Mouse (Mus musculus) CH12.LX (cell line): ENCODE measurements around the gene Phactr1. TPM values are rescaled to one million over a fixed set of nuclear protein-coding genes. Genes with fewer than 3 reads are reported as not detected.
A peak's percentile ranks its signal among the peaks of the same experiment; 100 is the strongest.

Source experiments
- DNase-seq: peaks from one replicate; pipeline ENCODE4 v3.0.0-alpha.2; 2013; ENCODE audit errors: extremely low read depth
- H3K27ac ChIP-seq: 2 replicates; pipeline ENCODE4 v1.5.1; 2012; ENCODE audit warnings: low read depth, mild to moderate bottlenecking, control low read depth, moderate library complexity; ENCODE audit not compliant: insufficient read depth
- H3K27me3 ChIP-seq: replicated peaks from 2 replicates; pipeline ENCODE3; 2012; ENCODE audit warnings: inconsistent platforms
- H3K36me3 ChIP-seq, 2 experiments: replicated peaks in 1 of 2; 2 replicates each; pipeline versions ENCODE3 to v1.6.1; 2012; ENCODE audit warnings: inconsistent platforms in 1 of 2, low read length in 1 of 2, mild to moderate bottlenecking in 1 of 2, mixed read lengths in 1 of 2, moderate library complexity in 1 of 2; ENCODE audit not compliant: control insufficient read depth in 1 of 2, insufficient read depth in 1 of 2
- H3K4me1 ChIP-seq, 2 experiments: 2 replicates each; pipeline ENCODE4 v1.6.1; 2012; ENCODE audit warnings: inconsistent platforms in 1 of 2, moderate library complexity in 1 of 2; ENCODE audit not compliant: insufficient read depth in 2 of 2, control insufficient read depth in 1 of 2
- H3K4me2 ChIP-seq: 2 replicates; pipeline ENCODE4 v1.6.1; 2012; ENCODE audit warnings: low read depth, mild to moderate bottlenecking, control low read depth; ENCODE audit not compliant: poor library complexity, insufficient read depth, severe bottlenecking
- H3K4me3 ChIP-seq, 3 experiments: fragments of 150-350 bp in 1 of 3; sonication (generic) in 1 of 3; replicated peaks in 1 of 3; 2 replicates each; pipeline versions ENCODE3 to v1.5.1; 2011 to 2012; ENCODE audit warnings: low read depth in 2 of 3, low read length in 2 of 3, mild to moderate bottlenecking in 2 of 3, moderate library complexity in 2 of 3, control low read depth in 1 of 3, improper control_type of control experiment in 1 of 3, inconsistent platforms in 1 of 3, mixed read lengths in 1 of 3; ENCODE audit not compliant: poor library complexity in 1 of 3
- H3K79me2 ChIP-seq: replicated peaks from 2 replicates; pipeline ENCODE4 v1.6.1; 2012; ENCODE audit warnings: mild to moderate bottlenecking, moderate library complexity; ENCODE audit not compliant: control insufficient read depth, poor library complexity, insufficient read depth, severe bottlenecking; ENCODE audit errors: extremely low read depth
- H3K9ac ChIP-seq: 2 replicates; pipeline ENCODE4 v1.6.1; 2012; ENCODE audit warnings: low read depth, mild to moderate bottlenecking, control low read depth, moderate library complexity; ENCODE audit not compliant: insufficient read depth
- H3K9me3 ChIP-seq: replicated peaks from 2 replicates; pipeline ENCODE3; 2012; ENCODE audit warnings: low read length, inconsistent platforms, mixed read lengths
- CHD2 ChIP-seq: IDR thresholded peaks from 2 replicates; pipeline ENCODE4 v1.6.1; 2011; ENCODE audit warnings: low read length, improper control_type of control experiment
- CTCF ChIP-seq, 2 experiments: IDR thresholded peaks in 1 of 2; conservative IDR thresholded peaks in 1 of 2; 2 replicates each; pipeline ENCODE4 v1.5.1; 2011 to 2012; ENCODE audit warnings: low read depth in 2 of 2, low read length in 2 of 2, improper control_type of control experiment in 1 of 2, inconsistent platforms in 1 of 2, mild to moderate bottlenecking in 1 of 2, moderate library complexity in 1 of 2
- ELF1 ChIP-seq: IDR thresholded peaks from 2 replicates; pipeline ENCODE4 v1.6.1; 2014; ENCODE audit warnings: low read depth, mild to moderate bottlenecking, inconsistent platforms, low read length, improper control_type of control experiment
- ETS1 ChIP-seq: conservative IDR thresholded peaks from 2 replicates; pipeline ENCODE4 v1.6.1; 2012; ENCODE audit warnings: low read depth, mild to moderate bottlenecking, inconsistent platforms, low read length, improper control_type of control experiment, moderate library complexity
- HCFC1 ChIP-seq: IDR thresholded peaks from 2 replicates; pipeline ENCODE4 v1.6.1; 2012; ENCODE audit warnings: low read depth, mild to moderate bottlenecking, inconsistent platforms, low read length, improper control_type of control experiment
- NELFE ChIP-seq: IDR thresholded peaks from 2 replicates; pipeline ENCODE4 v1.6.1; 2011; ENCODE audit warnings: low read depth, low read length, improper control_type of control experiment
- PAX5 ChIP-seq: IDR thresholded peaks from 2 replicates; pipeline ENCODE4 v1.6.1; 2012; ENCODE audit warnings: low read length, inconsistent platforms, mixed read lengths
- RAD21 ChIP-seq: IDR thresholded peaks from 2 replicates; pipeline ENCODE4 v1.6.1; 2011; ENCODE audit warnings: low read depth, mild to moderate bottlenecking, low read length, improper control_type of control experiment, moderate library complexity
- RCOR1 ChIP-seq: conservative IDR thresholded peaks from 2 replicates; pipeline ENCODE4 v1.6.1; 2012; ENCODE audit warnings: low read depth, mild to moderate bottlenecking, inconsistent platforms, low read length, improper control_type of control experiment
- SIN3A ChIP-seq: IDR thresholded peaks from 2 replicates; pipeline ENCODE4 v1.6.1; 2012; ENCODE audit warnings: low read length, improper control_type of control experiment, inconsistent platforms
- SMC3 ChIP-seq: IDR thresholded peaks from 2 replicates; pipeline ENCODE4 v1.6.1; 2011; ENCODE audit warnings: low read depth, low read length, improper control_type of control experiment
- TBP ChIP-seq: conservative IDR thresholded peaks from 2 replicates; pipeline ENCODE4 v1.6.1; 2011; ENCODE audit warnings: low read depth, low read length, improper control_type of control experiment
- TCF12 ChIP-seq: IDR thresholded peaks from 2 replicates; pipeline ENCODE4 v1.6.1; 2014; ENCODE audit warnings: low read depth, mild to moderate bottlenecking, inconsistent platforms, low read length, improper control_type of control experiment
- UBTF ChIP-seq: IDR thresholded peaks from 2 replicates; pipeline ENCODE4 v1.6.1; 2012; ENCODE audit warnings: low read depth, mild to moderate bottlenecking, inconsistent platforms, low read length, improper control_type of control experiment, moderate library complexity
- dilution Hi-C: fragments of 300-500 bp; cut with MboI; formaldehyde crosslinking; loops from 2 replicates; pipeline ENCODE4 v1.14.3; 2020; ENCODE audit warnings: low sequenced_read_pairs; ENCODE audit not compliant: extremely low pct_unique_long_range_greater_than_20kb, extremely low pct_ligation_motif_present
- in situ Hi-C: fragments of 300-500 bp; cut with MboI; formaldehyde crosslinking; loops from 3 replicates; pipeline ENCODE4 v1.14.3; 2019; ENCODE audit warnings: low sequenced_read_pairs, low pct_ligation_motif_present, low pct_unique_long_range_greater_than_20kb, mixed read lengths
- polyA plus RNA-seq: library from polyadenylated mRNA; unstranded; fragments of >175 nt; gene quantifications from 2 replicates; pipeline ENCODE4 v1.2.1, GENCODE M21; 2012; ENCODE audit warnings: low read depth; ENCODE audit not compliant: insufficient read length
- total RNA-seq, 2 experiments: library from RNA; depleted of rRNA; stranded (reverse); fragments of 300-350 nt in 1 of 2; fragments of >200 nt in 1 of 2; gene quantifications; 2 replicates each; pipeline ENCODE4 v1.2.3; 2012 to 2014

Gene Phactr1
- total and polyA plus RNA-seq, 3 experiments: 2.0 to 6.1 (median 3.1) TPM

GRCm38 (mm10) chr13:43085226-43085625 is 404.8 kb downstream of the Phactr1 start:
- no peaks in the 10 kb centered on the region for H3K4me1 ChIP-seq
- no peak for DNase-seq
- dilution Hi-C loops: no loop called here

DNA sequence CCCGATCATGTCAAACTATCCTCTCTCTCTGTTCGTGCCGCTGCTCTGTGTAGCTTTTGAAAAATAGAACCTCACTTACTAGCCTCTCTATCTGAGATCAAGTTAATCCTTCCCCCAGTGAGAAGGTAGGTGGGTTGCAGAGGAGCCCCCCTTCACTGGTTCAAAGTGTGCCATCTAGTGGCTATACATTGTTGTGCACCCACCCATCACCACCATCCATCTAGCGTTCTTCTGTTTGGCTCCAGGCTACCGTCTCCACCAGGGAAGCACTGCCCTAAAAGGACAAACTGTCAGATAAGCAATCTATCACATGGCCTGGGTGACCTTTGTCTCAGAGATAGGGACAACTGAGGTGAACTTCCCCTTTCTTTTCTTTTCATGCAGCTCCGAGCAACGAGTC is 413.9 kb downstream of the Phactr1 start:
- Histone ChIP-seq H3K79me2 (no peaks in the 10 kb centered on the region), H3K9me3 (no peaks in the 10 kb centered on the region), H3K27ac (no peak overlapping the region), H3K4me3 (no peak overlapping the region), H3K27me3 (no peaks in the 10 kb centered on the region), H3K4me2 (peak overlapping the region; percentile 43; the same call in 1 of the 2 replicates), H3K9ac (no peak overlapping the region), H3K4me1 (no peaks in the 10 kb centered on the region), H3K36me3 (no peaks in the 10 kb centered on the region)
- peak; percentile 21 for DNase-seq
- dilution Hi-C loops: no loop called here
- TF ChIP-seq TBP (no peak), RAD21 (peak; percentile 57), CTCF (conservative IDR thresholded peaks at IDR 0.05 in 1 of 2, IDR thresholded peaks at IDR 0.05 in 1 of 2; ENCODE audit: low read depth in 2 of 2, low read length in 2 of 2) (peak; percentile 61 to 69), SMC3 (peak; percentile 62)
- in situ Hi-C loops: no loop called here

More at GRCm38 (mm10) chr13:43085226-43085625, 404.8 kb downstream of the Phactr1 start:
- H3K79me2 ChIP-seq: no peaks in the 10 kb centered on the region
- H3K27me3 ChIP-seq: no peaks in the 10 kb centered on the region
- in situ Hi-C loops: no loop called here
- TF ChIP-seq HCFC1: no peak
- TF ChIP-seq PAX5: no peak
- TF ChIP-seq NELFE: no peak
- no peak for TF ChIP-seq CHD2
- TF ChIP-seq RCOR1: no peak
- TF ChIP-seq TCF12: no peak
- no peak for TF ChIP-seq ETS1
- no peak overlapping the region for H3K9ac ChIP-seq
- no peak overlapping the region for H3K4me3 ChIP-seq
- H3K4me2 ChIP-seq: no peak overlapping the region
- peaks cover 3% of the 10 kb centered on the region for H3K9me3 ChIP-seq
- no peaks in the 10 kb centered on the region for H3K36me3 ChIP-seq
- H3K27ac ChIP-seq: no peak overlapping the region

DNA sequence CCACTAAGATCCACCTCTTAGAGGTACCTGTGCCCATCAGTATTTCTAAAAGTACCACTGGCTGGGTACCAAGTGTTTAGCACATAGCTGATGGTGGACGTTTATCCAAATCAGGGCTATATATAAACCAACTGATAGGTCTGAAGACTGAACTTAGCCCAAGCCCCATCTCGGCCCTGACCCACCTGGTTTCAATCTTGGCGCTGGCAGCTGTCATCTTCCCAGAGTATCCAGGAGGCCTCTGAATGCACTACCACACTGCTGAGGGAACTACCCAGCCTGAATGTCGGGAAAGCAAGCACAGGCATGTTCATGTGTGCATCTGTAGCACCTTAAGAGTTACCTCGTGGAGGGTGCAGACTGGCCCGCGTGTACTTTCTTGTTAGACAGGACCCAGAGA is 422.5 kb downstream of the Phactr1 start:
- H3K9me3 ChIP-seq: peaks cover 6% of the 10 kb centered on the region
- no peak overlapping the region for H3K4me3 ChIP-seq
- H3K27me3 ChIP-seq: no peaks in the 10 kb centered on the region
- H3K4me1 ChIP-seq: no peaks in the 10 kb centered on the region
- DNase-seq: no peak
- no peak overlapping the region for H3K27ac ChIP-seq
- TF ChIP-seq ELF1 (no peak), SIN3A (no peak), UBTF (no peak)
- TF ChIP-seq, all 38 proteins: peak for 0
- dilution Hi-C loops (no loop called here), in situ Hi-C loops (loop anchor here (10.0 kb wide), 1 partner anchor 268 kb away; no protein-coding TSS in a partner anchor)
- Histone ChIP-seq H3K36me3 (no peaks in the 10 kb centered on the region), H3K4me2 (no peak overlapping the region), H3K79me2 (no peaks in the 10 kb centered on the region), H3K9ac (no peak overlapping the region)
